Mouse (Mus musculus) spleen, postnatal 14 days (tissue): ENCODE measurements around the gene Plekhg3.

Experiments used
- DNase-seq, 2 experiments: peaks; one replicate each; pipeline ENCODE4 v3.0.0; 2021 to 2022; ENCODE audit warnings: low spot score in 2 of 2

Plekhg3 gene

DNA sequence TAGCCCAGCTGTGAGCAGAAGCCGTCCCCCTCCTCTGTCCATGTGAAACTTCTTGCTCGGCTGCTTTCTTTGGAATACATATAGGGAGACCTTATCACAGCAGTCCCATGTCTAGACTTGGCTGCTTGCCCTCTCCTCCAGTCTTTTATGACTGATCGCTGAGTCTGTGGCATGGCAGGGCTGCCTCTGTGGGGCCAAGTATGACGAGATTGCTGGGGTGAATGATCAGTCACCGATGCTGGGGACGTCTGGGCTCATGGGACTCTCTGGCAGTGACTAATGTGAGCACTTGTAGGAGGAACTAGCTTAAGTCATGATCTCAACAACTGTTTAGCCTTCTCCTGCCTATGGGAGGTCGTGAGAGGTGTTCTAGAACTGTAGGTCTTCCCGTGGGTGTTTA is 21.6 kb downstream of the Plekhg3 start:
- DNase-seq: no peak

DNA sequence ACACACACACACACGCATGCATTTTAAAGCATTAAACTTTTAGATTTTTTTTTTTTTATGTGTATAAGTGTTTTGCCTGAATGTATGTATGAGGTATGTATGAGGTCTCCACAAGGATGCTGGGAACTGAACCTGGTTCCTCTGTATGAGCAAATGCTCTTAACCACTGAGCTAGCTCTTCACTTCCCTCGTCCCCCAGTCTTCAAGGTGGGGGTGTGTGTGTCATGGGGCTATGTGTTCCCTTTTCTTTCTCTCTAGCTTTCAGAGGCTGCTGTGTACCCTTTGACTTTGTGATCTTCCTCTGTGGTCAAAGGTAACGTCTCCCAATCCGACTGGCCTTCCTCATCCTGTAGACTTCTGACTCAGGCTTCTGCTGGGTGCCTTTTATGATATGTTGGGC is 22.3 kb downstream of the Plekhg3 start:
- no peak for DNase-seq

DNA sequence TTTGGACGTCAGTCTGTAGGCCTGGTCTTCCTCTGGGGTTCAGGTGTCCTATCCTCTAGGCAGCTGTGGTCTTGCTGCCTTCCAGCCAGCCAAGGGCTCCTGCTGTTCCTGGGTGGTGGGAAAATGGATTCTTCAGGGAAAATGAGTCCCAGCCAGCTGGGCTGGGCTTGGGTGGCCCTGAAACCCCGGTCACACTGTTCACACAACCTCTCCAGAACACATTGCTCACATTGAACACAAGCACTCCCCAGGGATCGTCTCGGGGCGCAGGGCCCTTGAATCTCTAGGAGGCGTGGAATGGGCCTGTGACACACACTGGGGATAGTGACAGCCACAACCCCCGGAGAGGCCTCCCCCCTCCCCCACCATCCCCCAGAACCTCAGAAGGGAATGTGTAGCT is 23.2 kb downstream of the Plekhg3 start:
- no peak for DNase-seq

DNA sequence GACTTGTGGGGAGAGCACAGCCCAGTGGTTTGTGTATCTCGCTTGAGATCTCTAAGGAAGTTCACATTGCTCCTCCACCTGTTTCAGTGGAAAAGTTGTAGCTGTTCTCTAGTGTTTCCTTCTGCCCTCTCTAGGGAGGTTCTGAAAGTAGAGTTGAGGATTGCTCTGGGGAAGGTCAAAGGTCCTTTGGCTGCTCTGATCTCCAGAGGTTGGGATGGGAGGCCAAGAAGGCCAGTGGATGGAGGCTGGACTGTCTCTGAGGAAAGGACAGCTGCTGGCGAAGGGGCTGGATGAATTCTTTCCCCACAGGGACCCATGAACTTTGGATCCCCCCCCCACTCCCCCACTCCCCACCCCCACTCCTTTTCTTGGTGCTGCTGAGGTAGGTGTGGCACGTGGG is 23.7 kb downstream of the Plekhg3 start:
- no peak for DNase-seq

DNA sequence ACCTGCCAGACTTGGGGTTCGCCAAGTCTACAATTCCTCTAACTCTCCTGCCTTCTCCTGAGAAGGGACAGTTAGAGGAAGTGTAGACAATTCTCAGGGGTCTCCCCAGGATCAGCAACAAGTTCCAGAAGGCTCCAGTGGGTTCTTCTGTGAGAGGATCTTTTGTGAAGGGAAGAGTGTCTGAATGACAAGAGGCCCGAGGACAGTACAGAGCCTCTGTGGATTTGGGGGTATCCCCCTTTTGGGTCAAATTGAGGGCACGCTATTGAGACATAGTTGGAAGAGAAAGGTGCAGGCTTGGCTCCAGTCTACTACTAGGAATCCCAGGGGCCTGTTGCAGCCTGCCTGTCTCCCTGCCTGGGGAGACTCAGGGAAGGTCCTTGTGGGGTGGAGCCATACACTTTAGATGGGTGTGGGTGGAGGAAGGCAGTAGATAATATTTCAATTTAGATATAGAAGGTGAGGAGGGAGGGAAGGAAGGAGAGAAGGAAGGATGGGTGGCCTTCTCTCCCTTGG is 24.2 kb downstream of the Plekhg3 start:
- DNase-seq: no peak

DNA sequence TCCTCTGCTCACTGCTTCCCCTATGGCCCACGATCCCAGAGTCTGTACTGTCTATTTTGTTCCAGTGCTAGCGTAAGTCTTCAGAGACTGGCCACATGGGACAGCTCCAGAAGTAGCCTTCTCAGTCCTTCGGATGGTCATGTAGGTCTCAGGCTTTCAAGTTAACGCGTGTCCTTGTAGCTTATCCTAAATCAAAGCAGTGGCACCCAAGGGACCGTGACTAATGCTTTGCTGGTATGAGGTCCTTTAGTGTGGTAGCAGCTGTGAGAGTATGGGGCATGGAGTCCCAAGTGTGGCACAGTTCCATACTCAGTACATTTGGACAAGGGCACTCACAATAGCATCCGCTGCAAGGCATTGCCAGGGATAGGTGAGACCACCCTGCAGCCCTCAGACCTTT is 25.5 kb downstream of the Plekhg3 start:
- no peak for DNase-seq

DNA sequence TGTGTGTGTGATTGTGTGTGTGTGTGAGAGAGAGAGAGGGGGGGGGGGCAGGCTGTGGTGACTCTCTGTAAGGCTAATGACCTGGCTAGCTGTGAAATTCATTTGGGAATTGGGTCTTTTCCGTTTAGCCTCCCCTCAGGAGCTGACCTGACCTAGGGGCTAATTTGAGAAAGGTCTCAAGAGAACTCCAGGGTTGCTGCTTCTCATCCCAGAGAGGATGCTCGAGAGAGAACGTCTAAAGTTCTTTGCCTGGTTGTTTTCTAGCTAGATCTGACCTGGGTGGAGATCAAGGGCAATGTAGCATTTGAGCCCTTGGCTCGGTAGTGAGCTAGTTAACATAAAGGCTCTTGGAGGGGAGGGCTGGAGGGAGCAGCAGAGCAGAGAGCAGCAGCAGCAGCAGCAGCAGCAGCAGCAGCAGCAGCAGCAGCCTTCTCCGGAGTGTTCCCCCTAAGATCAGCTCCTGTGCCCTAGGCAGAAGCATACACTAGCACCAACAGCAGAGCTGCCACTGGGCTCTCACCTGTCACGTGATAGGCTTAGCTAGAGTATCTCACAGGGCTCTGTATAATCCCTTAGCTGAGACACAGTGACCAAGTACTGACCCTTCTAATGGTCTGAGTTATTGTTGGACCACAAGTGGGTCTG is 26.2 kb downstream of the Plekhg3 start:
- no peak for DNase-seq

DNA sequence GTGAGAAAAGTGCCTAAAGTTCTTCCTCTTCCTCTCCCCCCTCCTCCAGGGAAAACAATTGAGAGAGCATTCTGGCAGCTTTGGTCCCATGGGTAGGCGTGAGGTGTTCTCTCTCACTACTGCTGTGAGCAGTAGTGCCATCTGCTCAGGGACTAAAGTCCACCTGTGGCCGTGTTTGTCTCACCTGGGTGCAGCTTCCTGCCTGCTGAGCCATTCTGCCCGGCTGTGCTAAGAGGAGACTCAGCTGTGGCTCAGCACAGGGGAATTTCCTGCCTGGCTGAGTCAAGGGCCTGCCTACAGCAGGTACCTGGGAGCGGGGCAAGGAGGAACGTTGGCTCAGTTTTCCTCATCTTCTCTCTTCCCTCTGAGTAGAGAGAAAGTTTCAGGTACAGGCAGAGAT is 27.5 kb downstream of the Plekhg3 start:
- no peak for DNase-seq

DNA sequence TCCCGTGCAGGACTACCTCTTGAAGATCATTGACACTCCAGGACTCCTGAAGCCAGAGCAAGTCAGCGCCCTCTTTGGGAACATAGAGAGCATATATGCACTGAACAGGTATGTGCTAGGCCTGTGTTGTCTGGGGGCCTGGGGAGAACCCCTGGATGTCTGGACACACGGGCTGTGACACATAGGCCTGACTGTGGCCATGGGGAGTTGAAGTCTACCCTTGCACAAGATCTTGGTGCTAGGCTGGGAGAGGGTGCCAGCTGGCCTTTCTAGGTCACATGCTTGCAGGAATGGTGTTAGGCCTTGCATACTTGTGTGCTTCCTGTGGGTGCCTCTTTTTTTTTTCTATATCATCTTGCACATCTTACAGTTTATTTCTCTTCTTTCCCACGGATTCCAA is 31.5 kb downstream of the Plekhg3 start:
- DNase-seq: no peak

DNA sequence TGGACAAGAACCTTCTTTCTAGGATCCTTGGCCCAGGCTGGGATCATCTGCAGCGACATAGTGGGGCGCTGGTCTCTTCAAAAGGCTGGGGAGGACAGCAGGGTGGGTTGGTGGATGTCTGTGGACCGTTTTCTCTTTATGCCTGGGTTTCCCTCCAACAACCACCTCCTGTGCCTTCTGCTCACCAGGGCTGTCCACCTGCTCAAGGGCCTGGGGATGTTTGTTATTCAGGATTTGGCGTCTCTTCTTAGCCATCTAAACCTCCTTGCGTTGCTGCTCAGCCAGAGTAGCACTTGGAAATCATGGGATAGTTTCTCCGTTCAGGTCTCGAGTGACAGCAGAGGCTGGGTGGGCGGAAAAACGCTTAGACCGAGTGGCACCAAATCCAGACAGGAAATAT is 35.6 kb downstream of the Plekhg3 start:
- DNase-seq: no peak

DNA sequence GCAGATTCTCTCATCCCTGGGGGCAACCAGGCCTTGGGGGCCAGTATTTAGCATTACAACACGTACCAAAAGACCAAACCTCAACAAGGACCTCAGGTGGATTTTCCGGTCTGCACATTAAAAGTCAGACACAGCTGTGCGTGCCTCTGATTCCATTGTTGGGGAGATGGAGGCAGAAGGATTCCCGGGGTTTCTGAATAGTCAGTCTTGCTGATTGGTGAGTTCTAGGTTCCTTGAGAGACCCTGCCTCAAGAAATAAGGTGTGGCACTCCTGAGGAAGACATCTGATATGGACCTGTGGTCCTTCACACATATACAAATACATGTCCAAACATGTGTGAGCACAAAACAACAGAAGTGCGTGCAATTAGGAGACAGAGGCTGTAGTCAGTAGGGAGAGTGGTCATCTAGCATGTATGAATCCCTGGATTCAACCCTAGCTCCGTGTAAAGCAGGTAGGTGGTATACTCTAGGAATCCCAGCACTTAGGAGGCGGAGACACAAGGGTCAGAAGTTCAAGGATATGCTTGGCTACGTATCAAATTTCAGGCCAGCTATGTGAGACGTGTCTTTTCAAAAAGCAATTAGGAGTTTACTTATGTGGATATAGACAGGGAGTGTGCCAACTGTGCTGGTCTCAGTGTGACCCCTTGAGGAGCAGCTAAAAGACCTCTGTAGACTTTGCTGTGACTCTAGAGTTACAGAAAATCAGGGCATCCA is 39.7 kb downstream of the Plekhg3 start:
- DNase-seq: no peak

DNA sequence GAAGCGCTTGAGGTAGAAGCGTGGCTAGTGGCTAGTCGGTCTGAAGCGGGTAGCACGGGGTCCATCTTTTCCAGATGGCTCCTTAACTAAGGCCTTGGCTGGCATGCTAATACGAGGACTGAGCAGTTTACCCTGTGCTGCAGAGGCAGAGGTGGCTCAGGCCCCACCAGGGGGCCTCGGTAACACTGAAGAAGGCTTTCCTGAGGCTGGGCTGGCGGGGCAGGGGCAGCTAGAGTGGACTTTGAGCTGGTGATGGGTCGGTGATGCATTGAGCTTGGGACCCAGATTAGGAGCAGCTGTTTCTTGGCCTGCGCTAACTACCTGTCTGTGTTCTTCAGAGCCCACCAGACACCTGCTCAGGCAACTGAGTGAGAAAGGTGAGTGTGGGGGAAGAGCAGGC is 40.6 kb downstream of the Plekhg3 start:
- DNase-seq: no peak

DNA sequence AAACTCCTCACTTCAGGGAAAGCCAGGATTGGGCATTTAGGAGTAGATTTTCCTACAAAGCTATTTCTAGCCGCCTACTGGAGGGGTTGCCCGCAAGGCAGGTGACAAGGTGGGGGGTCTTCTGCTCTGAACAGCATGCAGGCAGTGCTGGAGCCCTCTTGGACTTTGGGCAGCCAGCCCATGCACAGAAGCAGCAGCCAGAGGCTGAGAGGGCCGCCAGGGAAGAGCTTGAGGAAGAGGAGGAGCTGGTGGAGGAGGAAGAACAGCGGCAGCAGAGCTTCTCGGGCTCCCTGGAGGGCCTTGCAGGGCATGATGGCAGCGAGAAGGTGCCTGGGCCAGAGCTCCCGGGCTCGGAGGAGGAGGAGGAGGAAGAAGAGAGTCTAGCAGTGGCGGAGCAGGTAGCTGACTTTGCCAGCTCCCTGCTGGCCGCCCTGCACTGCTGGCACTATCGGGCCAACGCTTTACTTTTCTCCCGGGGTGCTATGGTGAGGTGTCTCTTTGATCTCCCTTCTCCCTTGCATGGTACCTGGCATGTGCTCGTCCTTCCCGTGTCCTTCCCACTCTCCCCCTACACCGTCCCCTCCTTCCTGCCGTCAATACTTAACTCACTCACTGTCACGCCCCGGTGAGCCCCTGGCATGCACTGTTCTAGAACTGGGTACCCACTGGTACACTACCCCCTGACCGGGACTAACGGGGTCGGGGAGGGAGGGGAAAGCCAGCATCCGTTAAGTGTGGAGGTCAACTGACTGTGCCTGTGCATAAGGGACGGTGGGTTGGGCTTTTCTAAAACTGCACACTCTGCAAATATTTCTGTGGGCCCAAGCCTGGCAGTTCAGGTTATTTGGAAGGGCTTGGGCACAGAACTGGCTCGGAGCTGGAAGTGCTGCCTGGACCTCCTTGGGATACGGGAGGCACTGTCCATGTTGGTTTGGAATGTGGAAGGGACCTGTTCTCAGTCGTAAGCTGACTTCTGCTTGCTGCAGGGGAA is 41.9 kb downstream of the Plekhg3 start:
- DNase-seq: no peak

DNA sequence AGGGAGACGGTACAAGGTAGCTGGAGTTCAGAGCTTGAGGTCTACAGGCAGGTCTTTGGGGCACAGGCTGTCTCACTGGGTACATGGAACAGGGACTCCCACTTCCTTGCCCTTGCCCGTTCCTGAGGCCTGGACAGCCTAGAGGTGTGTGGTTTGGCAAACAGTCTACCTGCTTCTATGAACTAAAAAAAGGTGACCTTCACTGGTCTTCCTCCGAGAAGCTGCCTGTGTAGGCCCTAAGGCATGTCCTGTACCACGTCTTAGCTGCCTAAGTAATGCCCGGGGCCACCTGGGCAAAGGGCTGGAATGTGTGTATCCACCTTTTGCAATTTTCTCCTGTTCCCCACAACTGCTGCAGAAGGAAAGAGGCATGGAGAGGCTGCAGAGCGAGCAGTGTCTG is 42.7 kb downstream of the Plekhg3 start:
- no peak for DNase-seq

DNA sequence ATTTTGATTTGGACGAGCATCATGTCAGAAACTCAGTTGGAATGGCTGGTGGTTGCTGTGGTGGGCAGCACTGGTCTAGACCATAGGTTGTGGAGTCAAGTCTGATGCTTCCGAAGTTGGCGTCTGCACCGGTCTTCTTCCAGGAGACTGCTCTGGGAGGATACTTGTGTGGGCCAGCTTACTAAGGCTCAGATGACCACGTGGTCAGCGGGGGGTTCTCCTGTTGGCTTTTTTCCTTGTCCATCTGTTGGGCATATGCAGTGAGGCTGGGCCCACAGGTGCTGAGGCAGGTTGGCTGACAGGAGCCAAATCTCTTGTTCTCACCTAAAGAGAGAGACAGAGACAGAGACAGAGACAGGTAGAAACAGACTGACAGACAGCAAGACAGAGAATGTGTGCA is 44.1 kb downstream of the Plekhg3 start:
- DNase-seq: no peak

DNA sequence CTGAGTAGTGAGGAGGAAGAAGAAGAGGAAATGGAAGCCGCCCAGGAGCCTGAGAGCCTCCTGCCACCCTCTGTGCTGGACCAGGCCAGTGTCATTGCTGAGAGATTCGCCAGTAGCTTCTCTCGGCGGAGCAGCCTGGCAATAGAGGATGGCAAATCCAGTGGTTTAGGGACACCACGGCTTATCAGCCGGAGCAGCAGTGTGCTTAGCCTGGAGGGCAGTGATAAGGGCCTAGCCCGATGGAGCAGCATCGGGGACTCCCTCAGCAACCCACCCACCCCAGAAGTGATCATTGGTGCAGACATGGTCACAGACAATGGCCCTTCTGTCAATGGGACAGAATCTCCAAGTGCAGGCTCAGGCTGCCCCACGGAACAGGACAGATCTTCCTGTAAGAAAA is 45.4 kb downstream of the Plekhg3 start:
- DNase-seq: no peak

DNA sequence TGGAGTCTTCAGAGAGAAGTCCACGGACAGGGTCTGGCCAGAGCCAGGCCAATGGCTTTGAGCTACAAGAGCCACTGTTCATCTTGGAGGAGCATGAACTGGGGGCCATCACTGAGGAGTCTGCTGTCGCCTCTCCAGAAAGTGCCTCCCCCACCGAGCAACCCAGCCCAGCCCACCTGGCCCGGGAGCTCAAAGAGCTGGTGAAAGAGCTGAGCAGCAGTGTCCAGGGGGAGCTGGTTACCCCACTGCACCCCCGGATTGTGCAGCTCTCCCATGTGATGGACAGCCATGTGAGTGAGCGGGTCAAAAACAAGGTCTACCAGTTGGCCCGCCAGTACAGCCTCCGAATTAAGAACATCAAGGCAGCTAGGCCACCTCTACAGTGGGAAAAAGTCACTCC is 46.1 kb downstream of the Plekhg3 start:
- DNase-seq: no peak

DNA sequence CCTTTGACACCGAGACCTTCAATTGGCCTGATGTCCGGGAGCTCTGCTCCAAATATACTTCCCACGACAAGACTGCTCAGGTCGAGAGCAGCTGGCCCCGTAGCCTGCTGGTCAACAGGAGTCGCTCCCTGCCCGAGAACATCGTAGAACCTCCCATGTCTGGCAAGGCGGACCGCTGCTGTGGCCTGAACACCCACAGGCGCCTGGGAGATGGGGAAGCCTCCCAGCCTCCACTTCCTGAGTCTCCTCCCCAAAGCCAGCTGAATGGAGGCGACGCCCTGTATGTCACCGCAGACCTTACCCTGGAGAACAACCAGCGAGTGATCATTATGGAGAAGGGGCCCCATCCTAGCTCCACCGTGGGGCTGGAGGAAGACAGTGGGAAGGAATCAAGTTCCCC is 47.2 kb downstream of the Plekhg3 start:
- DNase-seq: no peak

DNA sequence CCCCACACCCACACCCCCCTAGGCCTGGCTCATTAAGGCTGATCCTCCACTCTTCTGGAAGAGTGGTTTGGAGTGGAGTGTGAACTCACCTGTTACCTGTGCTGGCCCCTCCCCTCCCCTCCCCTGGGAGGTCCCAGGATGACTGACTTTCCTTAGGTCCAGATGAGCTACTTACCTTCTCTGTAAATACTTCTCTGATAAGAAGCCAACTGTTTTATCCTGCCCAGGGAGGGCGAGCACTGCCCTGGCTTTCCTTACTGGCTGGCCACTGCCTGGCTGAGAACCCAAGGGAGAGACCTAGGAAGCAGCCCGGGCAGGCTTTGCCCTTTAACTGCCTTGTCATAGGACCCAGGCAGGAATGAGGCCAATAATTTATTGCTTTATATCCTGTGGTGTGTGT is 47.8 kb downstream of the Plekhg3 start:
- DNase-seq: no peak

DNA sequence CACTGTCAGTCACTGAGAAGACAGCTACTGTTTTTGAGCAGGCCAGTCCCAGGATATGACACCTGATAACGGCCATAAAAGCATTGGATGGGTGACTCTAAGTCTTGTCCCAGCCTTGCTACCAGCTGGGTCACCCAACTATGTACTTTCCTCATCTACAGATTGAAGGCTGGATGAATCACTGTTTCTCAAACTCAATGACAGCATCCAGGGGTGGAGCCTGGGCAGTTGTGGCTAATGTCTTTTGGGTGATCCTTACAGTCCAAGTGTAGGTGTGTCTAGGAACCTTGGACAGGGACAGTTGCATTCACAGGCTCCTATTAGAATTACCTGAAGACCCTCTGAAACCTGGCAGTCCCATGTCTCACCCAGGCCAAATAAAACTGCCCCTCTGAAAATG is 49.1 kb downstream of the Plekhg3 start:
- no peak for DNase-seq

DNA sequence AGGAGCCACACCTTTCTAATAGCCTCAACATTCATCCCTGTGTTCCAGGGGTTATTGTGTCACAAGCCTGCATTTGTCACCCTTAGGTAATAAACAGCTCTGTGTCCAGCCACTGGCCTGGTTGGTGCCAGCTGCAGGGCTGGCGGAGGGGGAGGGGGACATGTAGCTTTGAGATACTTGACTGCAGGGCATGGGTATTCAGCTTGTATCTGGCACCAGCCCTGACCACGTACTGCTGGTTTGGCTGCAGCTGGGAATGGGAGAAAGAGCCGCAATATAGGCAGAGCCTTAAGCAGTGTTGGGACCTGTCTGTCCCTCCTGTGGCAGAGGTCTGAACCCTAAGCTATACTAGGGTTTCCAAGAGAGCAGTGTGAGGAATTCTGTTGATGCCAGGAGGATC is 51.4 kb downstream of the Plekhg3 start:
- DNase-seq: no peak

DNA sequence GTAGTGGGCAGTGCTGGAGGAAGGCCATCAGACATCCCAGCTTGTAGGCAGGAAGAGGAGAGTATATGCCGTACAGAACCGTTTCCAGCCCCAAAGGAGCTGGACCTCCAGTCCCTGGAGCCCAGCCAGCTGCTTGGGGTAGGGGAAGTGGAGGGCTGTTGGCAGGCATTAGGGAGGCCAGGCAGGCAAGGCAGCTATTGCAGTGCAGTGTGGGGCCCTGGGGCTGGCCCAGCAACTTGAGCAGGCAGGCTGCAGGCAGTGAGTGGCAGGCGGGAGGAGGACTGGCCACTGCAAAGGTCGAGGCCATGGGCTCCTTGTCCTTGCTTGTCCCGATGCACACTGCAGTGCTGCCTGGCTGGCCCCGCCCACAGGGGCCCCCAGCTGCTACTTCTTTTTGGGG is 52.1 kb downstream of the Plekhg3 start:
- no peak for DNase-seq
